Mouse (Mus musculus) neural tube, embryonic 14.5 days (tissue): ENCODE data around the gene Mpp3. TPM values are rescaled to one million over a fixed set of nuclear protein-coding genes. Genes with fewer than 3 reads are reported as not detected.

Experiments used
- ATAC-seq: fragments of 200-750 bp; cut with Nextera tagmentation; 2 replicates; pipeline ENCODE4 v1.8.0; 2017; ENCODE audit warnings: low read depth, mild to moderate bottlenecking, moderate TSS enrichment, moderate library complexity
- H3K27ac ChIP-seq: fragments of 300-500 bp; sonication (generic); 2 replicates; pipeline ENCODE4 v1.5.1; 2014; ENCODE audit warnings: low read depth, mild to moderate bottlenecking, control low read depth, low read length, moderate library complexity, mixed read lengths
- H3K27me3 ChIP-seq: fragments of 300-500 bp; sonication (generic); 2 replicates; pipeline ENCODE4 v1.6.1; 2014; ENCODE audit warnings: low read length; ENCODE audit not compliant: control insufficient read depth, insufficient read depth
- H3K36me3 ChIP-seq: fragments of 300-500 bp; sonication (generic); 2 replicates; pipeline ENCODE4 v1.6.1; 2014; ENCODE audit warnings: low read length, mixed read lengths; ENCODE audit not compliant: control insufficient read depth, insufficient read depth
- H3K4me1 ChIP-seq: fragments of 300-500 bp; sonication (generic); 2 replicates; pipeline ENCODE4 v1.6.1; 2014; ENCODE audit warnings: low read length; ENCODE audit not compliant: control insufficient read depth, insufficient read depth
- H3K4me2 ChIP-seq: fragments of 300-500 bp; sonication (generic); 2 replicates; pipeline ENCODE4 v1.6.1; 2014; ENCODE audit warnings: mild to moderate bottlenecking, low read depth, low read length, control low read depth
- H3K4me3 ChIP-seq: fragments of 300-500 bp; sonication (generic); 2 replicates; pipeline ENCODE4 v1.5.1; 2014; ENCODE audit warnings: low read depth, low read length, control low read depth, mixed read lengths
- H3K9ac ChIP-seq: fragments of 300-500 bp; sonication (generic); replicated peaks from 2 replicates; pipeline ENCODE4 v1.6.1; 2014; ENCODE audit warnings: low read depth, mild to moderate bottlenecking, control low read depth, low read length, mixed read lengths
- H3K9me3 ChIP-seq: fragments of 300-500 bp; sonication (generic); 2 replicates; pipeline ENCODE4 v1.6.1; 2016; ENCODE audit warnings: low read length; ENCODE audit not compliant: control insufficient read depth
- WGBS: fragments of 180-500 bp; shearing (Covaris S2); extraction: QIAGEN DNeasy Blood & Tissue Kit; methylation state at CpG from one replicate; pipeline ENCODE4 v1.1.7; 2014; 5-methylcytosine and 5-hydroxymethylcytosine counted together
- polyA plus RNA-seq: library from polyadenylated mRNA; unstranded; fragments of >200 nt; fragmentation: Nextera tagmentation; extraction: Ambion mirVana; gene quantifications from 2 replicates; pipeline ENCODE4 v1.2.1, GENCODE M21; 2014

The Mpp3 gene
- polyA plus RNA-seq, 1 experiment from 2014 or later = 57.0 TPM

- no peak overlapping the region for H3K4me3 ChIP-seq
- H3K36me3 ChIP-seq = no peaks in the 10 kb centered on the region
- no peak overlapping the region for H3K9ac ChIP-seq
- H3K4me2 ChIP-seq = peak overlapping the region; percentile 72
- no peaks in the 10 kb centered on the region for H3K27me3 ChIP-seq
- H3K4me1 ChIP-seq = peaks cover 19% of the 10 kb centered on the region
- H3K9me3 ChIP-seq = no peaks in the 10 kb centered on the region
- WGBS = 85% methylated on average over 4 of the region's 4 CpGs
- H3K27ac ChIP-seq = no peak overlapping the region
- ATAC-seq = no peak
Measured at GRCm38 (mm10) chr11:102024875-102025274, 3.4 kb downstream of the Mpp3 start.

DNA sequence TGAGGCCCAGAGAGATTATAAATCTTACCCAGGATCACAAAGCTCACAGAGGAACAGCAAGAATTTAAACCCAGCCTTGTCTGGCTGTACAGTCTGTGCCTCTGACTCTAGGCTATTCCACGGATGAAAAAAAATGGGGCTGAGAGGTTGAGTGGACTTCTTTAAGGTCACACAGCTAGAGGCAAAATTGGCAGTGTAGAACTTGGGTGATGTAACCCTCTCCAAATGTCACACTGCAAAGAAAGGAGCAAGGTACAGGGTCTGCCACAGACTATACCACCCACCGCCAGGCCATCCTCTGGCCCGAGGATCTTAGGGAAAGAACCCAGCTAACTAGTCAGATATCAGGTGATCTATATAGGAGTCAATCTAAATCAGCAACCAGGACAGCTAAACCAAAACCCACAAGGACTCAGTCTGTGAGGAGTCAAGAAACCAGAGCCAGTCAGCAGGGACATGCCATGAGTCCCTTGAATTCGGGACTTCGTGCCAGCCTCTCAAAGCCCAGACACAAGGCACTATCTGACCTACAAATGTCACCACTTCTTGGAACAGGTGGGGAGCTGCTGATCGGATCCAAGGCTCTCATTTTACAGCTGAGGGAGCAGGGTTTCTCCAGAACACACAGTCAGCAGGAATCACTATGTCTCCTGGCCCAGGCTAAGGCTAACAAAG lies 4.0 kb downstream of the Mpp3 start:
- no peak overlapping the region for H3K4me2 ChIP-seq
- peaks cover 19% of the 10 kb centered on the region for H3K4me1 ChIP-seq
- H3K9ac ChIP-seq = no peak overlapping the region
- ATAC-seq = no peak
- H3K36me3 ChIP-seq = no peaks in the 10 kb centered on the region
- WGBS = 81% methylated on average over 6 of the region's 6 CpGs
- no peak overlapping the region for H3K27ac ChIP-seq
- H3K9me3 ChIP-seq = no peaks in the 10 kb centered on the region
- no peak overlapping the region for H3K4me3 ChIP-seq
- no peaks in the 10 kb centered on the region for H3K27me3 ChIP-seq

- Histone ChIP-seq H3K4me2 (no peak overlapping the region), H3K4me3 (no peak overlapping the region), H3K9me3 (no peaks in the 10 kb centered on the region), H3K9ac (no peak overlapping the region), H3K4me1 (peaks cover 19% of the 10 kb centered on the region), H3K36me3 (no peaks in the 10 kb centered on the region; the same call in 1 of the 2 replicates), H3K27ac (no peak overlapping the region), H3K27me3 (no peaks in the 10 kb centered on the region)
- ATAC-seq = no peak
- WGBS = 66% methylated on average over 13 of the region's 13 CpGs
Measured at GRCm38 (mm10) chr11:102023406-102023805, 4.9 kb downstream of the Mpp3 start.

- Histone ChIP-seq H3K4me1 (peaks cover 13% of the 10 kb centered on the region), H3K27ac (no peak overlapping the region), H3K4me2 (no peak overlapping the region), H3K27me3 (no peaks in the 10 kb centered on the region), H3K9me3 (no peaks in the 10 kb centered on the region), H3K36me3 (peaks cover 3% of the 10 kb centered on the region; the same call in 1 of the 2 replicates), H3K4me3 (no peak overlapping the region), H3K9ac (no peak overlapping the region)
- ATAC-seq = no peak
- WGBS = 90% methylated on average over 5 of the region's 5 CpGs
Measured at GRCm38 (mm10) chr11:102021196-102021595, 7.1 kb downstream of the Mpp3 start.

DNA sequence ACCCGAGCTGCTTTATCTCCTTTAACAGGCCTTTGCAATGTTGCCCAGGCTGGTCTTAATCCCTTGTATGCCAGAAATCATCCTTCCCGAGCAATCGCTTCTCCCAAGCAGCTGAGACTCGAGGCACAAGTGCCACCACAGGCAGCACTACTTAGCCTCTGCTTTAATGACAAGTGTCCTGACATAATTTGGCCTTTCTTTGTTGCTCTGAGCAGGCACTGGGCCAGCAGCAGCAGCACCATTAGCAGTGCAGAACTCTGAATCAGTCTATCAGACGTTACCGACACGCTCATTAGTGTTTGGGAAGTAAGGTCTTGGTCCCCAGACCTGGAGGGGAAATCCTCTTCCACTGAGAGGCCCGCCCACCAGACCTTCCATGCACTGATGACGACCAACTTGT lies 8.5 kb downstream of the Mpp3 start:
- WGBS = 64% methylated on average over 9 of the region's 9 CpGs
- Histone ChIP-seq H3K4me1 (no peaks in the 10 kb centered on the region; the same call in 1 of the 2 replicates), H3K27me3 (no peaks in the 10 kb centered on the region), H3K4me3 (no peak overlapping the region), H3K9me3 (no peaks in the 10 kb centered on the region), H3K9ac (no peak overlapping the region), H3K36me3 (peaks cover 3% of the 10 kb centered on the region; the same call in 1 of the 2 replicates), H3K4me2 (no peak overlapping the region), H3K27ac (no peak overlapping the region)
- no peak for ATAC-seq

DNA sequence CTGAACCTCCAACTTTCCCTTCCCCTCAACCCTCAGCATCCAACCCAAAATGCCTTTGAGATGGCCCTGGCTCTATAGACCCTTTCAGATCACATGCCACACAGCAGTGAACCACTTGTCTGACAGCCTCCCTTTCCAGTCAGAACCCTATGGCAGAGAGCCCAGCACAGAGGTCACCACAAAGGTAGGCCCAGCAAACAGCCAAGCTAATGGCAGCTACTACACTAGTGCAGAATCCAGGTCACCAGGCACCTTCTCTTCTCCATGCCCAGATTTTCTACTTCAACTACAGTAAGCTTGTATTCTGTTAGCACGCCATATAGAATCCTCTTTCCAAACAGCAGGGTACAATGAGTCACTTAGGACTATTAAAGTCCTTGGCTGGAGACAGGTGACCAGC lies 12.1 kb downstream of the Mpp3 start:
- Histone ChIP-seq H3K4me1 (no peaks in the 10 kb centered on the region), H3K9me3 (no peaks in the 10 kb centered on the region), H3K4me3 (no peak overlapping the region), H3K9ac (no peak overlapping the region), H3K27me3 (no peaks in the 10 kb centered on the region), H3K36me3 (peaks cover 16% of the 10 kb centered on the region; the same call in 1 of the 2 replicates), H3K4me2 (no peak overlapping the region), H3K27ac (no peak overlapping the region)
- ATAC-seq = no peak
- 90% methylated on average over 1 of the region's 1 CpGs for WGBS

DNA sequence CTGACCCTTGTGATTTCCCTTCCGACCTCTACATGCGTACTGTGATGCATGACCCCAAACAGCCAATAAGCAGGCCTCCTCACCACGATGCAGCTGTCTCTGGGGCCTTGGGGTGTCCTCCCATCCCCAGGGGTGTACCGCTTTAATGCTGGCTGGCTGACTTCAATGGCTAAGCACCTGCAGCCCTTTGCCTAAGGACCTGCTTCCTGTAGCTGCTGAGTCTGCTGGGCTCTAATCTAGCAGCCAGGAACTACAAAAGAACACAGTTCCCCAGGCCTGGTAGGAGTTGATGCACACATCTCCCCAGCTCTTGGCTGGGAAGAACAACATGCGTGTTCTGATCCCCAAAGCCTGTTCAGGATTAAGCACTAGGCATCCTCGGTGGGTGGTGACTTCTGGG lies 12.8 kb downstream of the Mpp3 start:
- Histone ChIP-seq H3K9me3 (no peaks in the 10 kb centered on the region), H3K27me3 (no peaks in the 10 kb centered on the region), H3K27ac (no peak overlapping the region), H3K4me2 (no peak overlapping the region), H3K4me1 (peaks cover under 1% of the 10 kb centered on the region; the same call in 1 of the 2 replicates), H3K9ac (no peak overlapping the region), H3K4me3 (no peak overlapping the region), H3K36me3 (peaks cover 20% of the 10 kb centered on the region; the same call in 1 of the 2 replicates)
- 57% methylated on average over 6 of the region's 6 CpGs for WGBS
- no peak for ATAC-seq

GRCm38 (mm10) chr11:102013201-102013600 lies 15.1 kb downstream of the Mpp3 start:
- 87% methylated on average over 8 of the region's 8 CpGs for WGBS
- Histone ChIP-seq H3K9ac (no peak overlapping the region), H3K36me3 (peaks cover 26% of the 10 kb centered on the region), H3K4me2 (no peak overlapping the region), H3K4me1 (peaks cover 9% of the 10 kb centered on the region; the same call in 1 of the 2 replicates), H3K27me3 (no peaks in the 10 kb centered on the region), H3K27ac (no peak overlapping the region), H3K9me3 (no peaks in the 10 kb centered on the region), H3K4me3 (no peak overlapping the region)
- no peak for ATAC-seq

- ATAC-seq = no peak
- Histone ChIP-seq H3K36me3 (peaks cover 30% of the 10 kb centered on the region), H3K4me1 (peaks cover 9% of the 10 kb centered on the region; the same call in 1 of the 2 replicates), H3K9ac (no peak overlapping the region), H3K4me3 (no peak overlapping the region), H3K27me3 (no peaks in the 10 kb centered on the region), H3K9me3 (no peaks in the 10 kb centered on the region), H3K4me2 (no peak overlapping the region), H3K27ac (no peak overlapping the region)
- 79% methylated on average over 8 of the region's 8 CpGs for WGBS
Measured at GRCm38 (mm10) chr11:102011510-102011909, 16.8 kb downstream of the Mpp3 start.
